Mouse (Mus musculus): ENCODE results near the gene Nkain4. TPM values are rescaled to one million over a fixed set of nuclear protein-coding genes. Genes with fewer than 3 reads are reported as not detected.

Nkain4 gene
- polyA plus RNA-seq, 1 experiment from 2014 or later = 34.5 TPM

- no peak for ATAC-seq (replicated peaks; ENCODE audit: low FRiP score)
- H3K4me2 ChIP-seq = no peak overlapping the region
- no peak overlapping the region for H3K27ac ChIP-seq
- no peak overlapping the region for H3K4me3 ChIP-seq (replicated peaks)
- no peaks in the 10 kb centered on the region for H3K4me1 ChIP-seq
- 84% methylated on average over 1 of the region's 1 CpGs for WGBS
- no peaks in the 10 kb centered on the region for H3K9me3 ChIP-seq (replicated peaks)
- no peak overlapping the region for H3K9ac ChIP-seq
- no peaks in the 10 kb centered on the region for H3K36me3 ChIP-seq
- H3K27me3 ChIP-seq = no peaks in the 10 kb centered on the region
These were observed 22.1 kb downstream of the Nkain4 start for GRCm38 (mm10) chr2:180932418-180932817.

GRCm38 (mm10) chr2:180928723-180929122 is 25.8 kb downstream of the Nkain4 start, which contains the start of gene Birc7:
Gene Birc7, plus strand, starts transcription at chr2:180929023.
- no peak within 1 kb of the TSS for H3K4me2 ChIP-seq
- 64% methylated on average over 4 of the region's 4 CpGs for WGBS

GRCm38 (mm10) chr2:180925176-180925575 is 29.3 kb downstream of the Nkain4 start:
- no peaks in the 10 kb centered on the region for H3K36me3 ChIP-seq
- WGBS = 11% methylated on average over 4 of the region's 4 CpGs
- H3K27me3 ChIP-seq = 0 out of 2 replicates have a peak, but pooled peaks cover 4% of the 10 kb centered on the region
- H3K9ac ChIP-seq = no peak overlapping the region
- H3K4me3 ChIP-seq (replicated peaks) = no peak overlapping the region
- H3K9me3 ChIP-seq (replicated peaks) = no peaks in the 10 kb centered on the region
- no peak for ATAC-seq (replicated peaks; ENCODE audit: low FRiP score)
- no peak overlapping the region for H3K4me2 ChIP-seq
- peaks cover 6% of the 10 kb centered on the region for H3K4me1 ChIP-seq
- H3K27ac ChIP-seq = no peak overlapping the region

More at GRCm38 (mm10) chr2:180928723-180929122, 25.8 kb downstream of the Nkain4 start, which contains the start of gene Birc7:
- no peak within 1 kb of the TSS for H3K27ac ChIP-seq
- no peak within 1 kb of the TSS for H3K9ac ChIP-seq
- no peaks in the 10 kb centered on the region for H3K4me1 ChIP-seq
- no peak for ATAC-seq (replicated peaks; ENCODE audit: low FRiP score)
- no peak within 1 kb of the TSS for H3K4me3 ChIP-seq (replicated peaks)
- no peaks in the 10 kb centered on the region for H3K9me3 ChIP-seq (replicated peaks)
- H3K36me3 ChIP-seq = no peaks in the 10 kb centered on the region
- 0 out of 2 replicates have a peak, but pooled peaks cover 4% of the 10 kb centered on the region for H3K27me3 ChIP-seq

- no peak for ATAC-seq (replicated peaks; ENCODE audit: low FRiP score)
- peaks cover 12% of the 10 kb centered on the region for H3K36me3 ChIP-seq
- H3K9ac ChIP-seq = no peak overlapping the region
- whole genome bisulfite sequencing = 88% methylated on average over 6 of the region's 6 CpGs
- no peak overlapping the region for H3K4me3 ChIP-seq (replicated peaks)
- H3K27me3 ChIP-seq = 0 out of 2 replicates have a peak, but pooled peaks cover 4% of the 10 kb centered on the region
- no peaks in the 10 kb centered on the region for H3K9me3 ChIP-seq (replicated peaks)
- no peak overlapping the region for H3K27ac ChIP-seq
- peaks cover 14% of the 10 kb centered on the region for H3K4me1 ChIP-seq
- H3K4me2 ChIP-seq = no peak overlapping the region
These were observed 31.8 kb downstream of the Nkain4 start for GRCm38 (mm10) chr2:180922739-180923138.

- under 1% methylated on average over 56 of the region's 56 CpGs for WGBS
- Histone ChIP-seq H3K27ac (peak within 1 kb of the TSS; percentile 79), H3K27me3 (0 out of 2 replicates have a peak, but pooled peaks cover 4% of the 10 kb centered on the region), H3K9ac (peak within 1 kb of the TSS; percentile 100), H3K4me3 (replicated peaks) (peak within 1 kb of the TSS; percentile 97), H3K36me3 (peaks cover 31% of the 10 kb centered on the region), H3K9me3 (replicated peaks) (no peaks in the 10 kb centered on the region), H3K4me2 (peak within 1 kb of the TSS; percentile 78), H3K4me1 (peaks cover 14% of the 10 kb centered on the region)
- ATAC-seq (replicated peaks; ENCODE audit: low FRiP score) = peak; percentile 96
These were observed 33.6 kb downstream of the Nkain4 start, which contains the start of gene Ythdf1 for GRCm38 (mm10) chr2:180920810-180921400. Gene Ythdf1, minus strand, starts transcription at chr2:180920949.

- ATAC-seq (replicated peaks; ENCODE audit: low FRiP score) = peak; percentile 62
- Histone ChIP-seq H3K4me3 (replicated peaks) (peak overlapping the region; percentile 97), H3K4me1 (peaks cover 14% of the 10 kb centered on the region), H3K27me3 (0 out of 2 replicates have a peak, but pooled peaks cover 4% of the 10 kb centered on the region), H3K27ac (peak overlapping the region; percentile 79), H3K9ac (peak overlapping the region; percentile 100), H3K36me3 (peaks cover 37% of the 10 kb centered on the region), H3K4me2 (peak overlapping the region; percentile 78), H3K9me3 (replicated peaks) (no peaks in the 10 kb centered on the region)
- WGBS = under 1% methylated on average over 61 of the region's 61 CpGs
These were observed 34.3 kb downstream of the Nkain4 start for GRCm38 (mm10) chr2:180919913-180920809.

- no peaks in the 10 kb centered on the region for H3K9me3 ChIP-seq (replicated peaks)
- no peaks in the 10 kb centered on the region for H3K27me3 ChIP-seq
- 72% methylated on average over 3 of the region's 3 CpGs for WGBS
- H3K4me1 ChIP-seq = peaks cover 8% of the 10 kb centered on the region
- H3K27ac ChIP-seq = no peak overlapping the region
- ATAC-seq (replicated peaks; ENCODE audit: low FRiP score) = no peak
- no peak overlapping the region for H3K4me2 ChIP-seq
- no peak overlapping the region for H3K9ac ChIP-seq
- H3K4me3 ChIP-seq (replicated peaks) = no peak overlapping the region
- H3K36me3 ChIP-seq = peaks cover 77% of the 10 kb centered on the region
These were observed 38.5 kb downstream of the Nkain4 start for GRCm38 (mm10) chr2:180915886-180916433.

- Histone ChIP-seq H3K4me3 (replicated peaks) (no peak overlapping the region), H3K36me3 (peaks cover 90% of the 10 kb centered on the region), H3K4me1 (no peaks in the 10 kb centered on the region), H3K4me2 (no peak overlapping the region), H3K27ac (no peak overlapping the region), H3K9me3 (replicated peaks) (no peaks in the 10 kb centered on the region), H3K9ac (no peak overlapping the region), H3K27me3 (no peaks in the 10 kb centered on the region)
- peak; percentile 18; the same call in 1 of the 2 replicates for ATAC-seq (replicated peaks; ENCODE audit: low FRiP score)
- 89% methylated on average over 12 of the region's 12 CpGs for WGBS
These were observed 43.6 kb downstream of the Nkain4 start for GRCm38 (mm10) chr2:180910928-180911327.

GRCm38 (mm10) chr2:180905556-180906221 is 48.8 kb downstream of the Nkain4 start:
- no peaks in the 10 kb centered on the region for H3K27me3 ChIP-seq
- H3K4me2 ChIP-seq = no peak overlapping the region
- H3K9ac ChIP-seq = no peak overlapping the region
- H3K4me1 ChIP-seq = 0 out of 2 replicates have a peak, but pooled peaks cover 3% of the 10 kb centered on the region
- peaks cover 60% of the 10 kb centered on the region for H3K36me3 ChIP-seq
- ATAC-seq (replicated peaks; ENCODE audit: low FRiP score) = no peak
- H3K27ac ChIP-seq = no peak overlapping the region
- no peaks in the 10 kb centered on the region for H3K9me3 ChIP-seq (replicated peaks)
- no peak overlapping the region for H3K4me3 ChIP-seq (replicated peaks)
- 73% methylated on average over 5 of the region's 5 CpGs for WGBS

GRCm38 (mm10) chr2:180904435-180905208 is 49.9 kb downstream of the Nkain4 start:
- no peak overlapping the region for H3K27ac ChIP-seq
- H3K36me3 ChIP-seq = peaks cover 49% of the 10 kb centered on the region
- no peaks in the 10 kb centered on the region for H3K27me3 ChIP-seq
- ATAC-seq (replicated peaks; ENCODE audit: low FRiP score) = no peak
- no peak overlapping the region for H3K4me3 ChIP-seq (replicated peaks)
- WGBS = 92% methylated on average over 18 of the region's 18 CpGs
- H3K9me3 ChIP-seq (replicated peaks) = no peaks in the 10 kb centered on the region
- no peak overlapping the region for H3K4me2 ChIP-seq
- 0 out of 2 replicates have a peak, but pooled peaks cover 3% of the 10 kb centered on the region for H3K4me1 ChIP-seq
- H3K9ac ChIP-seq = no peak overlapping the region

GRCm38 (mm10) chr2:180902086-180902485 is 52.4 kb downstream of the Nkain4 start:
- Histone ChIP-seq H3K27ac (no peak overlapping the region), H3K4me1 (0 out of 2 replicates have a peak, but pooled peaks cover 3% of the 10 kb centered on the region), H3K4me3 (replicated peaks) (no peak overlapping the region), H3K4me2 (no peak overlapping the region), H3K36me3 (peaks cover 32% of the 10 kb centered on the region), H3K9ac (no peak overlapping the region), H3K27me3 (peaks cover 8% of the 10 kb centered on the region), H3K9me3 (replicated peaks) (no peaks in the 10 kb centered on the region)
- WGBS = 48% methylated on average over 2 of the region's 2 CpGs
- ATAC-seq (replicated peaks; ENCODE audit: low FRiP score) = no peak
